Mouse (Mus musculus): ENCODE data around the gene Olfr1357. TPM values are rescaled to one million over a fixed set of nuclear protein-coding genes. Genes with fewer than 3 reads are reported as not detected.
"Not testable (repeated sequence)": the region's sequence is repeated elsewhere in the genome, so short reads cannot be mapped to it uniquely, and the experiment has no call there.

The Olfr1357 gene
- not detected for total RNA-seq (2021)

DNA sequence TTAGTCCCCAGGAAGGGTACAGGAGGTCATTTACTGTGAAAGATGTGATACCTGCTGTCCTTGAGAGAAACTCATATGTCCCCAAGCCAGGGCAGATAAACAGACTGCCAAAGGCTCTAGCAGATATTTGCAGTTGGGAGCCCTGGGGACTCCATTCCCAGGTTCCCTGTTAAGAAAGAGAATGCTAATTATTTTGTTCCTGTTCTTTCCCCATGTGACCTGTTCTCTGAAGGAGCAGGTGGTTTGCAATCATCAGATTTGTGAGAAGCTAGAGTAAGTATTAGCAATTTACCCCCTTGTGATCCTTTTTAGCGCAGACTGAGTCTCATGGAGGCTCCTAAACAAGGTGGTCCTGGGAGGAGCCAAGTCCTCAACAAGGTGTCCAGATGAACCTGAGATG is at the start of gene Olfr1357:
TSS of gene Olfr1357 (minus strand) at position 101 of the 400 bp plus-strand sequence.
- DNase-seq (ENCODE audit: low spot score in 2 of 2) = no peak
- intact Hi-C loops (cut with DNase I) = no loop called here

DNA sequence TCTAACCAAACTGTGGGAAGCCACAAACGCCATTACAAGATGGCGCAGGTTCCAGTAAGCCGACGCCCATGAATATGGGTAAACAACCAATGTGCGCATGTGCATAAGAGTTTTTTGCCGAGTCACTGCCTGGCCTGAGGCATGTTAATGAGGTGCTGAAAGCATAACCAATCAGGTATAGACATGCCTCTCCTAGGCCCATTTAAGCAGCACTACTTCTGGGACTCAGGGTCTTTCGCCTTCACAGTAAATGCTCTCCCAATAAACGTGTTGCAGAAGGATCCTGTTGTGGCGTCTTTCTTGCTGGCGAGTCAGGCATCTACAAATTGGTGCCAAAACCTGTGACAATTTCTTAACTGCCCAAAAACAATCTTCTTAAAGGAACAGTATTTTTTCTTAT is 48.8 kb upstream of the Olfr1357 start:
- not testable (repeated sequence) for DNase-seq (ENCODE audit: low spot score in 2 of 2)

DNA sequence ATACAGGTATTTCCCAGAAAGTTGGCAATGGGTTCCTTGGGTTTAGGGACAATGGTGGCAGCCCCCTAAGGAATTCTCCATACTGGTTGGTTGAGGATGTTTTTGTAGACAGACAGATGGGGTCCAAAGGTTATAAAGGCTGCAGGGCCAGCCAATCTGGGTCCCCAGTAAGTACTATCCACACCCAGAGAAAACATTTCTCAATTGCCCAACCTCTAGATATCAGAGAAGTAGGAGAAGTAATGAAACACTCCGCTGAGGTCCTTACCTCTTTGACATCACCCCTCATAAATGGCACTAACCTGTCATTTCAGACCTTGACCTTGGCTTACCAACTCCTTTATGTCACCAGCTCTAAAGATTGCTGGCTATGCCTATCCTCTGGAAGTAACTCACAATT is 46.7 kb upstream of the Olfr1357 start:
- no peak for DNase-seq (ENCODE audit: low spot score in 2 of 2)
- intact Hi-C loops (cut with DNase I) = no loop called here

More for the DNA sequence above, 48.8 kb upstream of the Olfr1357 start:
- intact Hi-C loops (cut with DNase I) = not testable (repeated sequence)

DNA sequence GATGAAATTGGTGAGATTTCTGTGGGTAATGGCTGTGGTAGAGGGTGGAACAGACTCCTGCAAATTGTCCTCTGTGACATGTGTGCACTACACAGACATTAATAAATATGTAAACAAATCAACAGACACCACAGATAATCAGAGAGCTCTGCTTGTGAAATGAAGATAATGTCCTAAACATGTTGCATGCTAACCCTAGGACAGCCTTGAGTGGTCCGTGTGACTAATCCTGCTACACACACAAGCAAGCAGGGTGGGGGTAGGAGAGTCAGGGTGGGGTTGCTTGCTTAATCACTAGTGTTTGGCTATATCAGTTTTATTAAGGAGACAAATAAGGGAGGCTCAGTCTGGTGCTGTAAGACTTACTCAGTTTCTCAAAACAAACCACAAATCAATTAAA is 43.3 kb upstream of the Olfr1357 start:
- DNase-seq (ENCODE audit: low spot score in 2 of 2) = no peak
- intact Hi-C loops (cut with DNase I) = no loop called here

DNA sequence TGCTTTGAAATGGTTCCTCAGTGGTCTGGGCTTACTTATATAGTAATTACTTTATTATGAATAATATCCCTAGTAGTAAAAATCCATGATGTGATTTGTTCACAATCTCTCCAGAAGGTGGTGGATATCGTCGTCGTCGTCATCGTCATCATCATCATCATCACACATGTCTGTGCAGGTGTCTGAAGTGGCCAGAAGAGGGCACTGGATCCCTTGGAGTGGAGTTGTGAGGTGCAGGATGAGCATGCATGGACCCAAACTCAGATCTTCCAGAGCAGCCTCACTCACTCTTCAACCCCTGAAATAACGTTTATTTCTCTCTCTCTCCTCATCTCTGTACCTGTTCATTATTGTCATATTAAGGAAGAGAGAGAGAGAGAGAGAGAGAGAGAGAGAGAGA is 14.4 kb upstream of the Olfr1357 start:
- peak; percentile 31 to 34 for DNase-seq (ENCODE audit: low spot score in 2 of 2)
- intact Hi-C loops (cut with DNase I) = no loop called here

DNA sequence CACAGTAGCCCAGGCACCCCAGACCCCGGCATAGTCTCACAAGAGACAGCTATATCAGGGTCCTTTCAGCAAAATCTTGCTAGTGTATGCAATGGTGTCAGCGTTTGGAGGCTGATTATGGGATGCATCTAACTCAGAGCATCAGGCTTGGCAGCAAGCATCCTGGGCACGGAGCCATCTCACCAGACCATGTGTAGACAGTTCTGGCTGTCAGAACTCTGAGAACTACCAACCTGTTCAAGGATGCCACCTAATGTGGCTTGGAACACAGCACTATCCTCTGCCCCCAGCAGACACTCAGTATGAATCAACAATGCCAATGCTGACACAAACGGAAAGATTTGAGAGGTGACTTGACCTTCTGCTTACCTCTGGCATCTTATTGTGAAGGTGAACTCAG is 12.3 kb upstream of the Olfr1357 start:
- intact Hi-C loops (cut with DNase I) = loop anchor here (2.0 kb wide), 1 partner anchor 487 kb away; no protein-coding TSS in a partner anchor
- no peak for DNase-seq (ENCODE audit: low spot score in 2 of 2)

DNA sequence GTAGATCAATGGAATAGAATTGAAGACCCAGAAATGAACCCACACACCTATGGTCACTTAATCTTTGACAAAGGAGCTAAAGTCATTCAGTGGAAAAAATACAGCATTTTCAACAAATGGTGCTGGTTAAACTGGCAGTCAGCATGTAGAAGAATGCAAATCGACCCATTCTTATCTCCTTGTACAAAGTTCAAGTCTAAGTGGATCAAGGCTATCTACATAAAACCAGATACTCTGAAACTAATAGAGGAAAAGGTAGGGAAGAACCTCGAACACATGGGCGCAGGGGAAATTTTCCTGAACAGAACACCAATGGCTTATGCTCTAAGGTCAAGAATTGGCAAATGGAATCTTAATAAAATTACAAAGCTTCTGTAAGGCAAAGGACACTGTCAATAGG is 5.3 kb upstream of the Olfr1357 start:
- intact Hi-C loops (cut with DNase I); DNase-seq (ENCODE audit: low spot score in 2 of 2): not testable (repeated sequence)

DNA sequence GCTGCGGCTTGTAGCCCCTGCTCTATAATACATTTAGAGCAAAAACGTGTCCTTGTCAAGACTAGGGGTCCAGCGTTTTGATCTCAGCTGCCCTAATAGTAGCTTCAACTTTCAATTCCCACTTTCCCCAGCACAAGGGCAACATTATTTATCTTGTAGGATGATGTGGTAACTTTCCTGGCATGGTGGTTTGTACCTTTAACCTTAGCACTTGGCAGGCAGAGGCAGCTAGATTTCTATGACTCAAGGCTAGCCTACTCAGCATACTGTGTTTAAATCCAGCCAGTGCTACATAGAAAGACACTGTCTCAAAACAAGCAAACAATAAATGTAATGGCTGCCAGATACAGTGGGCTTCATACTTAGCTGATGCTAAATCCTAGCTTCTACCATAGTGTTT is 10.3 kb downstream of the Olfr1357 start:
- intact Hi-C loops (cut with DNase I) = loop anchor here (5.0 kb wide), 1 partner anchor 65 kb away; no protein-coding TSS in a partner anchor

DNA sequence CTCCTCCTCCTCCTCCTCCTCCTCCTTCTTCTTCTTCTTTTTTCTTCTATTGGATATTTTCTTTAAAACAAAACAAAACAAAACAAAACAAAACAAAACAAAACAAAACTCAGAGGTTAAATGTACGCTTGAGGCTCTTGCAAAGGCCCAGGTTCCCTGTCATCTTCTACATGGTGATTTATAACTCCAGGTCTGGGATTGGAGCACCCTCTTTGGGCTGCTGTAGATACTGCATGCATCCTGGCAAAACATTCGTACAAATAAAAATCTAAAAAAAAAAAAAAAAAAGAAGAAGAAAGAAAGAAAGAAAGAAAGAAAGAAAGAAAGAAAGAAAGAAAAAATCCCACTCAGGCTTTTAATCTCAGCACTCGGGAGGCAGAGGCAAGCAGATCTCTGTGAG is 12.8 kb downstream of the Olfr1357 start:
- DNase-seq (ENCODE audit: low spot score in 2 of 2) = no peak
- intact Hi-C loops (cut with DNase I) = loop anchor here (5.0 kb wide), 1 partner anchor 63 kb away; no protein-coding TSS in a partner anchor

More for the DNA sequence above, 10.3 kb downstream of the Olfr1357 start:
- DNase-seq (ENCODE audit: low spot score in 2 of 2) = no peak

DNA sequence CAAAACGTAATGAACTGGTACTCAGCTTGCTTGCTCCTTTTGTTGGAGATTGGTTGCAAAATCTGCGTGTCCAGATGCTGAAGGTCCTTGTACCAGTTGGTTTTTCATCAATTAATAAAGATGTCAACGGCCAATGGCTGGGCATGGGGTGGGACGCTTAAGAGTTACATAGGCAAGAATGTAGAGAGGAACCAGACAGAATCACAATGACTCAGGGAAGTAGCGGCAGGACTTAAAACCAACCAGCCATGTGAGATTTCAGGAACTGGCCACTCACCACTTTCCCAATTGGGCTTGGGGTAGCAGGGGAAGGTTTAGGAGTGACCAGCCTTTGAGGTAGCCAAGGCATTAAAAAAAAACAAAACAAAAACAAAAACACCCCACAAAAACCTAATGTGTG is 18.0 kb downstream of the Olfr1357 start:
- no peak for DNase-seq (ENCODE audit: low spot score in 2 of 2)
- intact Hi-C loops (cut with DNase I) = no loop called here

DNA sequence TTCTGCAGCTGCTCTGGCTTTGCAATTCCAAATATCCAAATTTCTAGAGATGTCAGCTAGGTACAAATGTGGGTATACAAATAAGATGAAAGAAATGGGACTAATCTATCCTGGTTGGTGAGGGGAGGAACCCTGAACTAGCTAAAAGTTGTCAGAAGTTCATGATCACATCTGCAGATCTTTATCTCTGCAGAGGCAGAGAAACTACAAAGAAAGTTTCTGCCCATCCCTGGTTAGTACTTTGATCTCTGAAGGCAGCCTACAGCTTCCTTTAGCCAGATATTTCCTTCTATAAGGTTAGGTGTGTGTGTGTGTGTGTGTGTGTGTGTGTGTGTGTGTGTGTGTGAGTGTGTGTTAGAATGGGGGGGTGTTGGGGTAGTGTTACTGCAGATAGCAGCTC is 23.3 kb downstream of the Olfr1357 start:
- intact Hi-C loops (cut with DNase I) = no loop called here
- DNase-seq (ENCODE audit: low spot score in 2 of 2) = no peak

DNA sequence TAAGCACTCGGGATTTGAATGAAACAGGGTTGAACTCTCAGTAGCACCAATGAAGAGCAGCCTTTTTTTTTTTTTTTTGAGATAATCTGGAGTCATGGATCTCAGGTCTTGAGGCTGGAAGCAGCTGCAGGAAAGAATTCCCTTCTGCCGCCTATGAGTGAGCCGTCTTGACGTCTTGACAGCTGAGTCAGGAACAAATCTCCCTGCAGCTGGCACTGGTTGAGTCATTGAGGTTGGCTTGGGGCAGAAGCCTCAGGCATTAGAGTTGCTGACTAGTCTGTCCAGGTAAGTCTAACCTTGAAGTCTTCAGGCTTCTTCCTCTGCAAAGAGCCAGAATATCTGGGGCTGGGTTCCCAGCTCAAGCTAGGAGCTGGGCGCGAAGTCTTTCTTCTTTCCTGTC is 23.7 kb downstream of the Olfr1357 start:
- DNase-seq (ENCODE audit: low spot score in 2 of 2) = no peak
- intact Hi-C loops (cut with DNase I) = no loop called here

DNA sequence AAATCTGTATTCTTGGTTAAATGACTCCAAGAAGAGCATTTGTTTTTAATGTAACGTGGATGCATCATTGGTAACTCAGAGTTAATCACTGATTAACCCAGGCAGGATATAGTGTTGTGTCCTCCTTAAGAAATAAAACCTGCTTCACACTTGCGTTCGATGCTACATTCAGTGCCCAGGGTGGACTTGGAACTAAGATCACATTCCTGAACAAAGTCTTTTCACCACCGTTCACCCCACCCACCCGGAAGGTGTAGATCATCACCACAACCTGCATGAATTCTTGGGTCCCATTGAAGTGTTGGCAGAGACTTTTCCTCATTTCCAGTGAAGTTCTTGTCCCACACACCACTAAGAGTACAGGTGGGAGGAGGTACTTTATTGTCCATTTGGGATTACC is 24.1 kb downstream of the Olfr1357 start:
- intact Hi-C loops (cut with DNase I) = no loop called here
- no peak for DNase-seq (ENCODE audit: low spot score in 2 of 2)

DNA sequence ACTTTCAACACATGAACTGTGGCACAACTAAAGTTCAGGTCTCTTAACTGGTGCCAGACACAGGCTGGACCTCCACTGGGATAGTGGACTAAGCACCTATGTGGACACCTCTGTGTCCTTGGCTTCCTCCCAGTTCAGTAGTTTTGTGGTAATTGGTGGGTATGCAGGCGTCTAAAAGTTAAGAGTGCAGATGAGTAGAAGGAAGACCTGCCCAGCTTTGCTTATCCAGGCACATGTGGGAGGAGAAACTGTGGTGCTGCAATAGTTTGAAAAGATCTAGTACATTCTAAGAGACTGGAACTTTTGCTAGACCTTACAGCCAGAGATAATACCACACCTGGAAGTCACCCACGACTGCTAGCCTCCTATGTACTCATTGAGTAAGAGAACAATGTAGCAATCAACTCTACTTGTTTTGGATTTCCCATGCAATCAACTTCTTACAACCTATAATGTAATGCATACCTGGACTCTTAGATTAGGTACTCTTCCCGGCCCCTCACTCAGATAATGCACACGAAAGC is 25.0 kb downstream of the Olfr1357 start:
- no peak for DNase-seq (ENCODE audit: low spot score in 2 of 2)
- intact Hi-C loops (cut with DNase I) = no loop called here

DNA sequence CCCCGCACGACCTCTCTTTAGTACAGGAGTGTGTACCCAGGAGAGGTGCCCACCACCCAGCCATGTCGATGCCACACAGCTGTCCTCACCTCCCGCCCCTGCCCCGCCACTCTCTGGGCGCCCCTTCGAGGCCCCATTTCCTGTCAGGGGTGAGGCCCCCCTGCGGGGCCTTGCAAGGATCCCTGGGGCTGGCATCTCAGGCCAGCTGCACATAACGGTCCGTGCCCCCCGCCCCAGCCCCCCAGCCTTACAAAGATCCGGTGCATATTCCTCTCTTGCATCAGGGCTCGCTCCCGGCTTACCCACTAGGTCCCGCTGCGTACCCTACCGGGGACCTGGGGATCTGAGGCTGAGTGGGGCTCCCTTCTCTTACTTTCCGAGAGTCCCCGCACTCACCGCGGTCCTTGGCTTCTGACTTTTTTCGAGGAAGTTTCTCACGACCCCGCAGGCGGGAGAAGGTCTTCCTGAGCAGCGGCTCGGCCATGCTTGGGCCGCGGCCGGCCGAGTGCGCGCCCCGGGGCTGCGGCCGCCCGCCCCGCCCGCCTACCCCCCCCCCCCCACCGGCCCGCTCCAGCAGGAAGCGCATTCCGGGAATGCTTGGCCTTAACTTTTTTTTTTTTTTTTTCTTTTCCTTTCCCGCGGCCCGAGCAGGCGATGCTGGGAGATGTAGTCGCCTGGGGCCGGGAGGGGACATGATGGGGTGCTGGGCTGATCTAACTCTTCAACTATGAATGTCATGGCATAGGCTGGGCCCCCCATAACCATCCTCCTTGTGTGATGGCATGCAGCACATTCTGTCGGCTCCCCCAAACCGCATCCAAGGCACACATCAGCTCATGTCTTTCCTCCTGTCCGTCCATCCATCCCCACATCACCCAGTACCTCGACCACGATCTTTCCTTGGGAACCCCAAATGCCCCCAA is 26.2 kb downstream of the Olfr1357 start, which contains the start of gene Syde1:
TSS of gene Syde1 (minus strand) at position 559 of the 923 bp plus-strand sequence.
- DNase-seq (ENCODE audit: low spot score in 2 of 2) = no peak
- intact Hi-C loops (cut with DNase I) = no loop called here

DNA sequence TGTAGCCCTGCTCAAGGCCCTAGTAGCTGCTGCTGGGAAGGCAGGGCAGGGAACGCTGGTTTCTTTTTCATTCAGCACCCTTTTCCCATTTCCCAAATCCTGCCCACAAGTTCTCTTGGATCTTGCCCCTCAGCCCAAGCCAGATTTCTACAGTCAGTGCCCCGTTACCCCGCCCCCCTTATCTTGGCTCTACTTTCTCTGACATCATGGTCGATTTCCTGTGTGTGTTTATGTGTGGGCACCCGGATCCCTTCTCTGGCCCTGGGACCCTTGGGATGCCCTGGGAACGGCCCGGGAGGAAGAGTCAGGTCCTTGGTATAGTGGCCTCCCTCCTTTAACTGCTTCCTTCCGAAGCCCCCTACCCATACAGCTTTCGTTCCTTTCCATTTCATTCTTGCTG is 27.1 kb downstream of the Olfr1357 start:
- intact Hi-C loops (cut with DNase I) = no loop called here
- DNase-seq (ENCODE audit: low spot score in 2 of 2) = no peak

DNA sequence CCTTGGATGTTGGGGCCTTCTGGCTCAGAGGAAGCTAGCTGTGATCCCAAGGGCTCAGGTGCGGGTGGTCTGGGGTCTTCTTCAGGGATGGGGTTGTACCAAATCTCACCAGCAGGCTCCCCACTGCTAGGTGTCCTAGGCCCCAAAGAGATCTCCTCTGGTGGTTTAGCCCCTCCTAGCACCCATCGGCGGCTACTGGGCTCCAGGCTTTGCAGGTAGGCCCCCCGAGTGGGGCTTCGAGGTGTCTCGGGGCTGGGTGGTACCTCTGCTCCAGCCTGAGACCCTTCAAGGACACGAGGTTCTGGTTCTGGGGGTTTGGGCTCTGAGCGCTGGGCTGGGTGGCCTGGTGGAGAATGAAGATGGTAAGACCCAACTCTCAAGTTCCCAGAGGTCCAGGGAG is 28.0 kb downstream of the Olfr1357 start:
- DNase-seq (ENCODE audit: low spot score in 2 of 2) = no peak
- intact Hi-C loops (cut with DNase I) = no loop called here

DNA sequence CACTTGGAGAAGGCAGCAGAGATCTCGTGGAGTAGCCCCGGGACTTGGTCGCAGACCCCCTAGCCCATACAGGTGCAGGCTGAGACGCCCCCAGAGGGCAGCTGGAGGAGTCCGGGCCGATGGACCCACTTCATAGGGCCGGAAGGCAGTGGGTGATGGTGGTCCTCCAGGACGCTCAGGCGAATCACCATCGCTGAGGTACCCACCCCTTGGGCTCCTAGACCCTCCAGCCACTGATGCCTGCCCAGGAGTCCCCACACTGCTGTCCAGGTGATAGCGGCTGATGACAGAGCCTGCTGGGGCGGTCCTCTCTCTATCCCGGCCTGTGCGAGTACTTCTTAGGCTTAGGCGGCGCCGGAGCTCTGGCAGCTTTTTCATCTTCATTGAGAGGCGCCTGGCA is 28.6 kb downstream of the Olfr1357 start:
- no peak for DNase-seq (ENCODE audit: low spot score in 2 of 2)

DNA sequence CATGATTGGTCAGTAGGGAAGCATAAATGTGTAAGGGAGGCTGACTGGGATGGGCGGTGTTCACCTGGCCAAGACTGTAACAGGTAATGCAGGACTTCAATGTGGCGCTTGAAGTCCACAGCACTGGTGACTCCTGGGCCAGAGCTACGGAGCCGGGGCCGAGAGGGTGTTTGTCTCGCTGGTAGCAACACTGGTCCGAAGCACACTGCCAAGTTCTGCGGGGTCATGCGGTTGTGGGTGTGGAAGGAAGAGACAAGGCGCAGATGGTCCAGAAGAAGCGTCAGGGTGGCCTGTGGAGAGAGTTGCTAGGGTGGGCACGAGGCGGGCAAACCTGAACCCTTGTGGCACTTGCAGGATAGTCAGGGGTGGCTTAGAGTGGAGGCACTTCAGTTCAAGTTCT is 31.8 kb downstream of the Olfr1357 start:
- intact Hi-C loops (cut with DNase I) = no loop called here
- DNase-seq (ENCODE audit: low spot score in 2 of 2) = no peak

More for the DNA sequence above, 28.6 kb downstream of the Olfr1357 start:
- intact Hi-C loops (cut with DNase I) = no loop called here

DNA sequence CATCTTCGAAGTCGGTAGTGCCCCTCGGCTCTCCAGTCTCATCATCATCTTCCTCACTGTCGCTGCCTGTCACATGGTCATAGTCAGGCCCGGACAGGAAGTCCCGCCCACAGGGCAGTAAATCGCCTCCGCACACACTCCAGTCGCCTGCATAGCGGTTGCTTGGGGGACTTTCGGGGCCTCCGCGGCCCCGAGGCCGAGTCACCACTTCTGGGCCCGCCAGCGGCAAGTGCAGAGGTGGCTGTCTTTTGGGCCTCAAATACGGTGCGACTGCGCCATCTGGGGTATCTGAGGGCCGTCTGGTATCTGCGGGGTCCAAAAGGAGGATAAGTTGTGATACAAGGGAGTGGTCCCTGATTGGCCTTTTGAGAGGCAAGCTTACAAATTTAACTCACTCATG is 32.3 kb downstream of the Olfr1357 start:
- DNase-seq (ENCODE audit: low spot score in 2 of 2) = no peak
- intact Hi-C loops (cut with DNase I) = no loop called here

DNA sequence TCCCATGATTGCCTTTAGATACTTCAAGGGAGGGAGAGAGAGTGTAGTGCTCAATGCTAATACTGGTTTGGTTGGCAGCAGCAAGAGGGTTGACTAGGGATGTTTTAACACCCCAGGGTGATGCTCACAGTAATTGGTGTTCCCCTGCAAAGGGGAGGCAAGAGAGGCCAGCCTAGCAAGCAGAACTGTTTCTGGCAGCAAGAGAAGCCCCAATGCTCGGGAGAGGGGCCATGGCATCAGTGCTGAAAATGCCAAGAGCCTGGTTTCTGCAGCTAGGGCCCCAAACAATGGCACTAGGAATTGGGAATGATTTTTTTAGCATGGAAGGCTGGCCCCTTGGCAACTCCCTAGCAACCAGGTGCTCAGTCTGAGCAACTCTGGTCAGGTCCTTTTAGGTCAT is 32.9 kb downstream of the Olfr1357 start:
- DNase-seq (ENCODE audit: low spot score in 2 of 2) = no peak
- intact Hi-C loops (cut with DNase I) = no loop called here

Measured in left cerebral cortex, postnatal 36 days (tissue).